Mouse (Mus musculus): ENCODE results near the gene Cxcl17. TPM values are rescaled to one million over a fixed set of nuclear protein-coding genes. Genes with fewer than 3 reads are reported as not detected.

Gene Cxcl17
- polyA plus RNA-seq, 1 experiment from 2014 or later = not detected

GRCm38 (mm10) chr7:25422286-25422841 is 9.7 kb upstream of the Cxcl17 start:
- H3K27ac ChIP-seq (ENCODE audit: poor library complexity, severe bottlenecking) = no peak overlapping the region
- ATAC-seq (ENCODE audit: insufficient number of reproducible peaks, low FRiP score) = no peak
- no peak overlapping the region for H3K4me2 ChIP-seq
- 66% methylated on average over 16 of the region's 16 CpGs for WGBS
- H3K4me3 ChIP-seq = no peak overlapping the region
- H3K36me3 ChIP-seq = no peaks in the 10 kb centered on the region
- peaks cover 26% of the 10 kb centered on the region for H3K27me3 ChIP-seq (replicated peaks)
- no peaks in the 10 kb centered on the region for H3K4me1 ChIP-seq (replicated peaks)
- H3K9ac ChIP-seq = no peak overlapping the region; the same call in 1 of the 2 replicates
- H3K9me3 ChIP-seq (replicated peaks) = no peaks in the 10 kb centered on the region

- Histone ChIP-seq H3K36me3 (no peaks in the 10 kb centered on the region), H3K4me2 (no peak overlapping the region), H3K27me3 (replicated peaks) (peaks cover 26% of the 10 kb centered on the region), H3K27ac (ENCODE audit: poor library complexity, severe bottlenecking) (no peak overlapping the region), H3K4me3 (no peak overlapping the region), H3K9me3 (replicated peaks) (no peaks in the 10 kb centered on the region), H3K9ac (no peak overlapping the region), H3K4me1 (replicated peaks) (no peaks in the 10 kb centered on the region)
- 82% methylated on average over 4 of the region's 4 CpGs for whole genome bisulfite sequencing
- ATAC-seq (ENCODE audit: insufficient number of reproducible peaks, low FRiP score) = no peak
These were observed 7.3 kb upstream of the Cxcl17 start for GRCm38 (mm10) chr7:25419943-25420342.

GRCm38 (mm10) chr7:25419536-25419935 is 6.8 kb upstream of the Cxcl17 start:
- Histone ChIP-seq H3K9ac (no peak overlapping the region), H3K27me3 (replicated peaks) (peaks cover 26% of the 10 kb centered on the region), H3K9me3 (replicated peaks) (no peaks in the 10 kb centered on the region), H3K4me1 (replicated peaks) (no peaks in the 10 kb centered on the region), H3K27ac (ENCODE audit: poor library complexity, severe bottlenecking) (no peak overlapping the region), H3K36me3 (no peaks in the 10 kb centered on the region), H3K4me2 (no peak overlapping the region), H3K4me3 (no peak overlapping the region)
- no peak for ATAC-seq (ENCODE audit: insufficient number of reproducible peaks, low FRiP score)
- 72% methylated on average over 8 of the region's 8 CpGs for WGBS

GRCm38 (mm10) chr7:25417597-25417996 is 4.9 kb upstream of the Cxcl17 start:
- H3K4me1 ChIP-seq (replicated peaks) = 0 out of 2 replicates have a peak, but pooled peaks cover 4% of the 10 kb centered on the region
- ATAC-seq (ENCODE audit: insufficient number of reproducible peaks, low FRiP score) = no peak
- no peaks in the 10 kb centered on the region for H3K36me3 ChIP-seq

GRCm38 (mm10) chr7:25411861-25412260 is 825 bp downstream of the Cxcl17 start:
- 72% methylated on average over 3 of the region's 3 CpGs for WGBS

More at GRCm38 (mm10) chr7:25417597-25417996, 4.9 kb upstream of the Cxcl17 start:
- WGBS = 51% methylated on average over 1 of the region's 1 CpGs
- H3K27me3 ChIP-seq (replicated peaks) = peaks cover 12% of the 10 kb centered on the region
- no peaks in the 10 kb centered on the region for H3K9me3 ChIP-seq (replicated peaks)
- no peak overlapping the region for H3K4me2 ChIP-seq
- no peak overlapping the region for H3K4me3 ChIP-seq
- H3K9ac ChIP-seq = no peak overlapping the region
- no peak overlapping the region for H3K27ac ChIP-seq (ENCODE audit: poor library complexity, severe bottlenecking)

GRCm38 (mm10) chr7:25410969-25411615 is 1.6 kb downstream of the Cxcl17 start:
- no peak for ATAC-seq (ENCODE audit: insufficient number of reproducible peaks, low FRiP score)
- H3K9ac ChIP-seq = no peak overlapping the region
- no peak overlapping the region for H3K4me3 ChIP-seq
- H3K27me3 ChIP-seq (replicated peaks) = no peaks in the 10 kb centered on the region
- WGBS = 76% methylated on average over 1 of the region's 1 CpGs
- H3K27ac ChIP-seq (ENCODE audit: poor library complexity, severe bottlenecking) = no peak overlapping the region
- no peaks in the 10 kb centered on the region for H3K36me3 ChIP-seq
- no peak overlapping the region for H3K4me2 ChIP-seq
- H3K9me3 ChIP-seq (replicated peaks) = no peaks in the 10 kb centered on the region
- H3K4me1 ChIP-seq (replicated peaks) = 0 out of 2 replicates have a peak, but pooled peaks cover 4% of the 10 kb centered on the region

More at GRCm38 (mm10) chr7:25411861-25412260, 825 bp downstream of the Cxcl17 start:
- no peak overlapping the region for H3K27ac ChIP-seq (ENCODE audit: poor library complexity, severe bottlenecking)
- 0 out of 2 replicates have a peak, but pooled peaks cover 4% of the 10 kb centered on the region for H3K4me1 ChIP-seq (replicated peaks)
- H3K27me3 ChIP-seq (replicated peaks) = no peaks in the 10 kb centered on the region
- ATAC-seq (ENCODE audit: insufficient number of reproducible peaks, low FRiP score) = no peak
- H3K9ac ChIP-seq = no peak overlapping the region
- no peaks in the 10 kb centered on the region for H3K9me3 ChIP-seq (replicated peaks)
- H3K36me3 ChIP-seq = no peaks in the 10 kb centered on the region
- no peak overlapping the region for H3K4me2 ChIP-seq
- no peak overlapping the region for H3K4me3 ChIP-seq

- no peak for ATAC-seq (ENCODE audit: insufficient number of reproducible peaks, low FRiP score)
These were observed 3.4 kb downstream of the Cxcl17 start for GRCm38 (mm10) chr7:25409114-25409760.

GRCm38 (mm10) chr7:25406468-25406867 is 6.2 kb downstream of the Cxcl17 start:
- H3K27ac ChIP-seq (ENCODE audit: poor library complexity, severe bottlenecking) = no peak overlapping the region
- no peak overlapping the region for H3K4me3 ChIP-seq
- WGBS = 77% methylated on average over 7 of the region's 7 CpGs
- H3K27me3 ChIP-seq (replicated peaks) = no peaks in the 10 kb centered on the region
- ATAC-seq (ENCODE audit: insufficient number of reproducible peaks, low FRiP score) = no peak
- no peaks in the 10 kb centered on the region for H3K36me3 ChIP-seq
- no peak overlapping the region for H3K4me2 ChIP-seq
- peaks cover 6% of the 10 kb centered on the region; the same call in 1 of the 2 replicates for H3K4me1 ChIP-seq (replicated peaks)
- H3K9me3 ChIP-seq (replicated peaks) = no peaks in the 10 kb centered on the region
- no peak overlapping the region for H3K9ac ChIP-seq

More at GRCm38 (mm10) chr7:25409114-25409760, 3.4 kb downstream of the Cxcl17 start:
- no peak overlapping the region for H3K27ac ChIP-seq (ENCODE audit: poor library complexity, severe bottlenecking)
- no peak overlapping the region for H3K4me2 ChIP-seq
- 42% methylated on average over 4 of the region's 4 CpGs for WGBS
- H3K9ac ChIP-seq = no peak overlapping the region
- no peak overlapping the region for H3K4me3 ChIP-seq
- no peaks in the 10 kb centered on the region for H3K27me3 ChIP-seq (replicated peaks)
- H3K9me3 ChIP-seq (replicated peaks) = no peaks in the 10 kb centered on the region
- no peaks in the 10 kb centered on the region for H3K36me3 ChIP-seq
- H3K4me1 ChIP-seq (replicated peaks) = 0 out of 2 replicates have a peak, but pooled peaks cover 4% of the 10 kb centered on the region

GRCm38 (mm10) chr7:25402671-25403101 is 10.0 kb downstream of the Cxcl17 start:
- H3K4me2 ChIP-seq = no peak overlapping the region
- no peak overlapping the region for H3K4me3 ChIP-seq
- no peaks in the 10 kb centered on the region for H3K36me3 ChIP-seq
- H3K9ac ChIP-seq = no peak overlapping the region
- WGBS = 5% methylated on average over 2 of the region's 2 CpGs
- peaks cover 6% of the 10 kb centered on the region; the same call in 1 of the 2 replicates for H3K4me1 ChIP-seq (replicated peaks)
- H3K9me3 ChIP-seq (replicated peaks) = no peaks in the 10 kb centered on the region
- ATAC-seq (ENCODE audit: insufficient number of reproducible peaks, low FRiP score) = peak; percentile 29; the same call in 1 of the 2 replicates
- no peak overlapping the region for H3K27ac ChIP-seq (ENCODE audit: poor library complexity, severe bottlenecking)
- no peaks in the 10 kb centered on the region for H3K27me3 ChIP-seq (replicated peaks)

GRCm38 (mm10) chr7:25401986-25402385 is 10.7 kb downstream of the Cxcl17 start:
- Histone ChIP-seq H3K4me1 (replicated peaks) (peaks cover 6% of the 10 kb centered on the region; the same call in 1 of the 2 replicates), H3K27me3 (replicated peaks) (no peaks in the 10 kb centered on the region), H3K9ac (no peak overlapping the region), H3K36me3 (no peaks in the 10 kb centered on the region), H3K9me3 (replicated peaks) (no peaks in the 10 kb centered on the region), H3K27ac (ENCODE audit: poor library complexity, severe bottlenecking) (no peak overlapping the region), H3K4me2 (no peak overlapping the region), H3K4me3 (no peak overlapping the region)
- 46% methylated on average over 5 of the region's 5 CpGs for WGBS
- no peak for ATAC-seq (ENCODE audit: insufficient number of reproducible peaks, low FRiP score)

GRCm38 (mm10) chr7:25401551-25401950 is 11.1 kb downstream of the Cxcl17 start:
- no peak overlapping the region for H3K4me2 ChIP-seq
- H3K27ac ChIP-seq (ENCODE audit: poor library complexity, severe bottlenecking) = no peak overlapping the region
- ATAC-seq (ENCODE audit: insufficient number of reproducible peaks, low FRiP score) = no peak
- H3K4me3 ChIP-seq = no peak overlapping the region
- peaks cover 6% of the 10 kb centered on the region; the same call in 1 of the 2 replicates for H3K4me1 ChIP-seq (replicated peaks)
- H3K9ac ChIP-seq = no peak overlapping the region
- WGBS = 63% methylated on average over 2 of the region's 2 CpGs
- no peaks in the 10 kb centered on the region for H3K9me3 ChIP-seq (replicated peaks)
- H3K36me3 ChIP-seq = no peaks in the 10 kb centered on the region
- H3K27me3 ChIP-seq (replicated peaks) = no peaks in the 10 kb centered on the region

Data from heart, embryonic 12.5 days (tissue).